Mouse (Mus musculus) megakaryocyte, embryonic 14.5 days (primary cell): Measurements from ENCODE around the gene Arpc1b. TPM values are rescaled to one million over a fixed set of nuclear protein-coding genes. Genes with fewer than 3 reads are reported as not detected.
"Not testable (repeated sequence)": the region's sequence is repeated elsewhere in the genome, so short reads cannot be mapped to it uniquely, and the experiment has no call there.

Source experiments
- H3K27me3 ChIP-seq: replicated peaks from 2 replicates; pipeline ENCODE3; 2012; ENCODE audit warnings: inconsistent platforms
- H3K36me3 ChIP-seq: replicated peaks from 2 replicates; pipeline ENCODE3; 2012; ENCODE audit warnings: low read length, inconsistent platforms, mixed read lengths
- H3K4me1 ChIP-seq: 2 replicates; pipeline ENCODE4 v1.6.1; 2012; ENCODE audit warnings: inconsistent platforms
- H3K4me3 ChIP-seq: replicated peaks from 2 replicates; pipeline ENCODE3; 2012; ENCODE audit warnings: moderate library complexity, mild to moderate bottlenecking, inconsistent platforms
- H3K9me3 ChIP-seq: 2 replicates; pipeline ENCODE4 v1.6.1; 2012; ENCODE audit warnings: inconsistent platforms
- FLI1 ChIP-seq: IDR thresholded peaks from 2 replicates; pipeline ENCODE4 v1.6.1; 2012; ENCODE audit warnings: low read length, inconsistent platforms, mixed read lengths
- GATA1 ChIP-seq: IDR thresholded peaks from 3 replicates; pipeline ENCODE4 v1.6.1; 2012; ENCODE audit warnings: mixed read lengths, low read length, inconsistent platforms, borderline replicate concordance
- polyA plus RNA-seq: library from polyadenylated mRNA; stranded (reverse); fragments of >175 nt; gene quantifications from 2 replicates; pipeline ENCODE4 v1.2.3, GENCODE M21; 2012; ENCODE audit warnings: low replicate concordance; ENCODE audit not compliant: insufficient read depth

The Arpc1b gene
- polyA plus RNA-seq, 1 experiment = 2,538 TPM

DNA sequence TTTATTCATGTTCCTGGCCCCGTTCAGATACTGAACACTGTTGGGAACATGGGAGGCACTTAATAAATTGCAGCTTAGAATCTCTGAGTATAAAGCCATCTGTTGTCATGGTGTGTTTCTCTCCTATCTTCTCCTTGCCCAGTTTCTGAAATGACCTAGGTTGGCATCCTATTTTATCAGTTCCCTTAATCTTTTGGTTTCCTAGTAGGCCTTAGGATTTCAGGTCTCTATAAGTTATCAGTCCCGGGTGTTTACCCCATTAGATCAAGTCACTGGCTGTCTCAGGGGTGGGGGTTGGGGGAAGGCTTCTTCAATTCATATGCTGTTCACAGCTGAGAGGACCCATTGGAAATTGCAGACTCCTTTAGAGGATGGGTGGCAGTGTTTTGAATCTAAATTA lies 29.2 kb upstream of the Arpc1b start:
- no peaks in the 10 kb centered on the region for H3K27me3 ChIP-seq

DNA sequence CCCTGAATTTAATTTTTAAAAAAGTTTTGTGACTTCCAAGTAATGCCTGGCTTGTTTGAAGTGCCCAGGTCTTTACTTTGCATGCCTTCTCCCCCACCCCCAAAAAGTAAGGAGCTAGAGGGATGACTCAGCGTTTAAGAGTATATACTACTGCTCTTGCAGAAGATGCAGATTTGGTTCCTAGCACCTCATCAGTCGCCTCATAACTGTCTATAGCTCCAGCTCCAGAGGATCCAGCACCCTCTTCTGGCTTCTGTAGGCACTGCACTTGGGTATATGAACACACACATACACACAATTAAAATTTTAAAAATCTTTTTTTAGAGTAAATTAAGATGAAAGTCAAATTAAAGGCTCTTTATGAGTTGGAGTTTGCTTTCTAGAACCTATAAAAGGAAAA lies 25.8 kb upstream of the Arpc1b start:
- Histone ChIP-seq H3K27me3 (no peaks in the 10 kb centered on the region), H3K36me3 (peaks cover 66% of the 10 kb centered on the region), H3K4me3 (no peak overlapping the region), H3K4me1 (peaks cover 76% of the 10 kb centered on the region), H3K9me3 (no peaks in the 10 kb centered on the region)
- TF ChIP-seq FLI1 (no peak), GATA1 (no peak)

More for the DNA sequence above, 29.2 kb upstream of the Arpc1b start:
- Histone ChIP-seq H3K4me1 (peaks cover 74% of the 10 kb centered on the region), H3K36me3 (peaks cover 34% of the 10 kb centered on the region), H3K9me3 (no peaks in the 10 kb centered on the region), H3K4me3 (peak overlapping the region; percentile 97)
- no peak for TF ChIP-seq GATA1
- TF ChIP-seq FLI1 = no peak

DNA sequence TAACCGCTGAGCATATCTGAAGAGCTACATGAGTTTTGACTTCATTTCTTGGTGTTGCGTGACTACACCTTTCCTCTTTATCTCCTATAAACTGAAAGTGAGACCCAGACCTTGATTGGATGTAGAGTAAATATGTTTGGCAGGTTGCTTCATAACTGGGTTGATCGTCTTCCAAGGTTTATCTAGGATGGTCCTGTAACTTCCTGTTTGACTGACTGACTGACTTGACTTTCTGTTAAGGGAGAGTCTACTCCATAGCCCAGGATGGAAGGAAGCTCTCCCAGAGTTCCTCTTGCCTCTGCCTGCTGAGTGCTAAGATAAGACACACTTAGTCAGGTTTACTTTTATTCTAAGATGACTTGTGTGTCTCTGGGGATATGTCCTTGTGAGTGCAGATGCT lies 24.1 kb upstream of the Arpc1b start:
- Histone ChIP-seq H3K9me3 (no peaks in the 10 kb centered on the region), H3K36me3 (peaks cover 83% of the 10 kb centered on the region), H3K4me3 (peak overlapping the region; percentile 77), H3K4me1 (peaks cover 80% of the 10 kb centered on the region), H3K27me3 (no peaks in the 10 kb centered on the region)
- TF ChIP-seq GATA1 = no peak
- TF ChIP-seq FLI1 = no peak

DNA sequence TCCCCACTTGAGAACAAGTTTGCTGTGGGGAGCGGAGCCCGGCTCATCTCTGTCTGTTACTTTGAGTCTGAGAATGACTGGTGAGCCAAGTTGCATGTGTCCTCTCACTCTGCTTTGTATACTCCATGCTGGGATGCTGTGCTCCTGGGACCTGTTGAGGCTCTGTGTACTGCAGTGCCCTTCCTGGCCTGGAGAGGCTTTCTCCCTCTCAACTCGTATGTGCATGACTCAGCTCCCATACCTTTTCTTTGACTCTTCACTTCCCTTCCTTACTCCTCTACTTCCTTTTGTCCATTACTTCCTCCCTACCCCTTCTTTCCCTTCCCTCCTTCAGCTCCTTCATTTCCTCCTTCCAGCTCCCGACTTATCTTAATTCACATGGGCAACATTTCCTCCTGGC lies 17.8 kb upstream of the Arpc1b start:
- Histone ChIP-seq H3K36me3 (peaks cover 97% of the 10 kb centered on the region), H3K27me3 (no peaks in the 10 kb centered on the region), H3K4me3 (no peak overlapping the region), H3K9me3 (no peaks in the 10 kb centered on the region), H3K4me1 (peaks cover 78% of the 10 kb centered on the region)
- TF ChIP-seq GATA1 = no peak
- no peak for TF ChIP-seq FLI1

DNA sequence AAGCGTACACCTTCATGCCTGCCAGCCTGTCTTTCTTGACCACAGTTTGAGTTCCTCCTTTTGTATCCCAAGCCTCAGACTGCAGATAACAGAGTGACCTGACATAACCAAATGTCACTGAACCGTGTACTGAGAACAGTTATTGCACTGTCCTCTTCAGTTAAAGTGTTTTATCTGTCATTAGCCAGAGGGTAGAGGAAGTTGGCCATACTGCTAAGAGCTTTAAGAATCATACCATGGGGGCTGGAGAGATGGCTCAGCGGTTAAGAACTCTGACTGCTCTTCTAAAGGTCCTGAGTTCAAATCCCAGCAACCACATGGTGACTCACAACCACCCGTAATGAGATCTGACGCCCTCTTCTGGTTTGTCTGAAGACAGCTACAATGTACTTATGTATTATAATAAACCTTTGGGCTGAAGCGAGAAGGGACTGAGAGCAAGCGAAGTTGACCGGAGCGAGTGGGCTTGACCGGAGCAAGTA lies 15.6 kb upstream of the Arpc1b start:
- H3K9me3 ChIP-seq = no peaks in the 10 kb centered on the region
- H3K27me3 ChIP-seq = no peaks in the 10 kb centered on the region
- no peak overlapping the region for H3K4me3 ChIP-seq
- peaks cover 81% of the 10 kb centered on the region for H3K4me1 ChIP-seq
- H3K36me3 ChIP-seq = peaks cover 91% of the 10 kb centered on the region
- peak; percentile 33; the same call in 1 of the 3 replicates for TF ChIP-seq GATA1
- TF ChIP-seq FLI1 = no peak

DNA sequence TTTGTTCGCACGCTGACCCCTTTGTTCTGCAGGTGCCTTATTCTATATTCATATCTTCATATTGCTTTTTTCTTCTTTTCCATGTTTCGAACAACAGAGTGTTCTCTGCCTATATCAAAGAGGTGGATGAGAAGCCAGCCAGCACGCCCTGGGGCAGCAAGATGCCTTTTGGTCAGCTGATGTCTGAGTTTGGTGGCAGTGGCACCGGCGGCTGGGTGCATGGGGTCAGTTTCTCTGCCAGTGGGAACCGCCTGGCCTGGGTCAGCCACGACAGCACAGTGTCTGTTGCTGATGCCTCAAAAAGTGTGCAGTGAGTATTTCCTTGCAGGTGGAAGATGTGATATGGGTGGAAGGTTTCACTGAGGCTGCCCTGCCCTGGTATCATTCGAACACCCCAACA lies 13.1 kb upstream of the Arpc1b start:
- Histone ChIP-seq H3K4me3 (no peak overlapping the region), H3K36me3 (peaks cover 91% of the 10 kb centered on the region), H3K27me3 (no peaks in the 10 kb centered on the region), H3K4me1 (peaks cover 78% of the 10 kb centered on the region), H3K9me3 (no peaks in the 10 kb centered on the region)
- TF ChIP-seq FLI1 (no peak), GATA1 (no peak)

DNA sequence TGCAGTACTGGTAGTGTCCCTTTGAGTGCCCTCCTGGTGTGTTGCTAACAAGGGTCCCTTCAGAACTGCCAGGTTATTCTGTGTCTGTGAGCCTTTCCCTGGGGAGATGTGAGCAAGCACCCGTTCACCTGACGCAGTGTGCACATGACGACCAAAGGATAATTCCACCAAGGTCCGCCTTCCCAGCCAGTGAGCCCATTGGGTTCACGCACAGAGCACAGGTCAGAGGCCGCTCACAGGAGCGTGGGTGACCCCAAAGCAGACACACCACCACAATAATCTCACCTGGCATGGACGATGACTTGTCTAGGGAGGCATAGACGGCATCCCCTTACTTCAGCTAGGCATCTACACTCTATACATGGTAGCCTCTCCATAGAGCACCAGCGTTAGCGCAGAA lies 12.6 kb upstream of the Arpc1b start:
- H3K4me3 ChIP-seq, H3K9me3 ChIP-seq, H3K27me3 ChIP-seq: not testable (repeated sequence)
- H3K36me3 ChIP-seq = peaks cover 91% of the 10 kb centered on the region
- H3K4me1 ChIP-seq = peaks cover 73% of the 10 kb centered on the region

DNA sequence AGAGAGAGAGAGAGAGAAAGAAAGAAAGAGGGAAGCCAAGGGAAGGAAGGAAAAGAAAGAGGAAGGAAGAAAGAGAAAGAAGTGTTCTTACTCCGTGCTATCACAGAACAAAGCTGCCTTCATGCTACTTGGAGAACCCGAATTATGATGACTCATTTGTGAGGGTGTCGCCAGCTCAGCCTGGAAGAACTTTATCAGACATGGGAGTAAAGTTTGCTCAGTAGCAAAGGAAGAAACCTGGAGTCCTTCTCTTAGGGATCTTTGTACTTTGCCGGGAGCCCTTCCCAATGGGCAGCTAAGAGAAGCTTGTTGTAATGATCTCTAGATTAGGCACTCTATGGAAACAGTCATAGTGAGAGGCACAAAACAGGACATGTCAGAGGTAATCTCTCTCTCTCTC lies 11.3 kb upstream of the Arpc1b start:
- Histone ChIP-seq H3K27me3 (no peaks in the 10 kb centered on the region), H3K36me3 (peaks cover 91% of the 10 kb centered on the region), H3K4me3 (peak overlapping the region; percentile 33), H3K9me3 (no peaks in the 10 kb centered on the region), H3K4me1 (peaks cover 65% of the 10 kb centered on the region)
- TF ChIP-seq FLI1 = no peak
- TF ChIP-seq GATA1 = no peak

DNA sequence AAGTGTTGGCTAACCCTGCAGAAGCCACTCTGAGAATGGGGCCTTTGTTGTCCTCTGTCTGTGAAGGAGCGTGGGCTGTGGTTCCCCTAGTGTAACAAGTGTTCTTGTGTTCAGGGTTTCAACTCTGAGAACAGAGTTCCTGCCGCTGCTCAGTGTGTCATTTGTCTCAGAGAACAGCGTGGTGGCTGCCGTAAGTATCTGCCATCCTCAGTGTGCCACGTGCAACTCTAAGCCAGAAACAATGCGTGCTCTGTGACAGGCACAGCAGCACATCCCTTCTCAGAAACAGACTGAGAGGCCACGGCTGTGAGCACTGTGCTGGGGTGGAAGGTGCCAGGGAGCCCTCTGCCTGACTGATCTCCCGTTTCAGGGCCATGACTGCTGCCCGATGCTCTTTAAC lies 9.7 kb upstream of the Arpc1b start:
- H3K36me3 ChIP-seq = peaks cover 94% of the 10 kb centered on the region
- no peak overlapping the region for H3K4me3 ChIP-seq
- no peaks in the 10 kb centered on the region for H3K9me3 ChIP-seq
- TF ChIP-seq GATA1 (no peak), FLI1 (no peak)
- H3K4me1 ChIP-seq = peaks cover 61% of the 10 kb centered on the region
- no peaks in the 10 kb centered on the region for H3K27me3 ChIP-seq

DNA sequence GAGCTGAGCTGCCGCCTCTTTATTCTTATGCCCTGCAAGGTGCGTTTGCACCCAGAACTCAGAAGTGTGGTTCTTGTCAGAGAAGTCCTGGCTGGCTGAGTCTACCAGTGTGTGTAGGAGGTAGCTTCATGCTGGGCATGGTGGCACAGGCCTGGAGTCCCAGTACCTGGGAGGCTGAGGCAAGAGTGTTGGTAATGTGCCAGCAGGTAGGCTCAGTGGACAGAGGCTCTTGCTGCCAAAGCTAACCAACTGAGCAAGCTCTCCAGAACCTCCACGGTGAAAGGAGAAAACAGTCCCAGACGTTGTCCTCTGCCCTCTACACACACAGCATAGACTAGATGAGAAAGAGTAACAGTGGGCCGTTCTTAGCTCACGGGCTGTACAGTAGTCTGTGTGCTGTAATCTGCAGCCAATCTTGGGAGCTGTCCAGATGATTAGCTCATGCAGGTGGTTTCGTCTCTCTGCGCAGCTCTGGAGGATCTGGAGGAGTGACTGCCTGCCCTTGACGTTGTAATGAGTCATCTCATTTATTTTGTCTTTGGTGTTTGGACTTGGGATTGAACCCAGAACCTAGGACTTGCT lies 8.2 kb upstream of the Arpc1b start:
- TF ChIP-seq FLI1 = no peak
- TF ChIP-seq GATA1 = no peak
- Histone ChIP-seq H3K36me3 (peaks cover 94% of the 10 kb centered on the region), H3K4me3 (no peak overlapping the region), H3K9me3 (no peaks in the 10 kb centered on the region), H3K4me1 (peaks cover 61% of the 10 kb centered on the region), H3K27me3 (no peaks in the 10 kb centered on the region)

DNA sequence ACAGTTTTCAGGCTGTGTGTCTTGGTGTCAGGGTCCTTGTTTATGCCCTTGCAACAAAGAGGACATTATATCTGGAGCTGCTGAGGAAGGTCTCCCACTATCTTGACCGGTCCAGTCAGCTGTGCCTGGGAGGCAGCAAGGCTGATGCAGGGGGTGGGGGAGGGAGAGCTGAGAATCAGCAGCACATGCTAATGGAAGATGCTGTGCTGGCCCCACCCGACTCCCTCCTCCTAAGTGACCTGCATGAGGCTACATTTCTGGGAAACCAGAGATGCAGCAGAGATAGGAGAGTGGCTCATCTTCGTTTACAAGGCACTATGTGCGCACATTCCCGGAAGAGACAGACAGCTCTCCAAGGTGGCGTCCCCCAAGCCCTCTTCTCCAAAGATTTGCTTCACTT lies 3.6 kb upstream of the Arpc1b start:
- Histone ChIP-seq H3K4me3 (peak overlapping the region; percentile 16), H3K9me3 (no peaks in the 10 kb centered on the region), H3K4me1 (peaks cover 49% of the 10 kb centered on the region), H3K27me3 (no peaks in the 10 kb centered on the region), H3K36me3 (peaks cover 72% of the 10 kb centered on the region)
- TF ChIP-seq FLI1 (no peak), GATA1 (no peak)
